Mouse (Mus musculus) embryonic facial prominence, embryonic 15.5 days (tissue): ENCODE measurements around the gene Thsd4. TPM values are rescaled to one million over a fixed set of nuclear protein-coding genes. Genes with fewer than 3 reads are reported as not detected.
"Not testable (repeated sequence)": the region's sequence is repeated elsewhere in the genome, so short reads cannot be mapped to it uniquely, and the experiment has no call there.

Experiments used
- ATAC-seq: fragments of 200-750 bp; cut with Nextera tagmentation; 2 replicates; pipeline ENCODE4 v1.8.0; 2017; ENCODE audit warnings: low read depth, moderate TSS enrichment; ENCODE audit not compliant: insufficient number of reproducible peaks, low FRiP score, low TSS enrichment
- H3K27ac ChIP-seq: fragments of 300-500 bp; sonication (generic); replicated peaks from 2 replicates; pipeline ENCODE4 v1.5.1; 2015; ENCODE audit warnings: mild to moderate bottlenecking, inconsistent platforms
- H3K27me3 ChIP-seq: fragments of 300-500 bp; sonication (generic); 2 replicates; pipeline ENCODE4 v1.6.1; 2015; ENCODE audit warnings: inconsistent platforms
- H3K36me3 ChIP-seq: fragments of 300-500 bp; sonication (generic); 2 replicates; pipeline ENCODE4 v1.6.1; 2015; ENCODE audit warnings: mild to moderate bottlenecking, inconsistent platforms
- H3K4me1 ChIP-seq: fragments of 300-500 bp; sonication (generic); 2 replicates; pipeline ENCODE4 v1.6.1; 2015; ENCODE audit warnings: inconsistent platforms
- H3K4me2 ChIP-seq: fragments of 300-500 bp; sonication (generic); replicated peaks from 2 replicates; pipeline ENCODE4 v1.6.1; 2015; ENCODE audit warnings: mild to moderate bottlenecking, inconsistent platforms
- H3K4me3 ChIP-seq: fragments of 300-500 bp; sonication (generic); replicated peaks from 2 replicates; pipeline ENCODE4 v1.5.1; 2015; ENCODE audit warnings: mild to moderate bottlenecking, inconsistent platforms
- H3K9ac ChIP-seq: fragments of 300-500 bp; sonication (generic); 2 replicates; pipeline ENCODE4 v1.6.1; 2015; ENCODE audit warnings: inconsistent platforms
- H3K9me3 ChIP-seq: fragments of 300-500 bp; sonication (generic); replicated peaks from 2 replicates; pipeline ENCODE4 v1.6.1; 2016; ENCODE audit warnings: inconsistent platforms
- WGBS: fragments of 180-500 bp; shearing (Covaris S2); methylation state at CpG from one replicate; pipeline ENCODE4 v1.1.7; 2015; 5-methylcytosine and 5-hydroxymethylcytosine counted together
- polyA plus RNA-seq: library from polyadenylated mRNA; unstranded; fragments of >200 nt; fragmentation: Nextera tagmentation; extraction: Ambion mirVana; gene quantifications from 2 replicates; pipeline ENCODE4 v1.2.1, GENCODE M21; 2015

The Thsd4 gene
- polyA plus RNA-seq, 1 experiment from 2014 or later, result 26.0 TPM

GRCm38 (mm10) chr9:60172459-60173060 lies 349.3 kb downstream of the Thsd4 start:
- not testable (repeated sequence) for H3K4me3 ChIP-seq, H3K4me1 ChIP-seq, H3K36me3 ChIP-seq, H3K9ac ChIP-seq, H3K27me3 ChIP-seq, H3K9me3 ChIP-seq, H3K4me2 ChIP-seq, ATAC-seq
- H3K27ac ChIP-seq, result 0 out of 2 replicates have a peak overlapping the region, but pooled peaks have one; percentile 1
- WGBS, result 43% methylated on average over 9 of the region's 9 CpGs

GRCm38 (mm10) chr9:60166990-60167389 lies 354.9 kb downstream of the Thsd4 start:
- WGBS, result 65% methylated on average over 4 of the region's 4 CpGs
- Histone ChIP-seq H3K27me3 (no peaks in the 10 kb centered on the region), H3K36me3 (no peaks in the 10 kb centered on the region)

GRCm38 (mm10) chr9:60160855-60161254 lies 361.0 kb downstream of the Thsd4 start:
- Histone ChIP-seq H3K9ac (no peak overlapping the region), H3K4me1 (peaks cover 13% of the 10 kb centered on the region), H3K4me3 (no peak overlapping the region), H3K9me3 (no peaks in the 10 kb centered on the region), H3K4me2 (no peak overlapping the region), H3K36me3 (no peaks in the 10 kb centered on the region), H3K27ac (0 out of 2 replicates have a peak overlapping the region, but pooled peaks have one; percentile 8), H3K27me3 (no peaks in the 10 kb centered on the region)
- WGBS, result 15% methylated on average over 5 of the region's 5 CpGs
- no peak; the same call in 1 of the 2 replicates for ATAC-seq

More at GRCm38 (mm10) chr9:60166990-60167389, 354.9 kb downstream of the Thsd4 start:
- no peak overlapping the region for H3K4me2 ChIP-seq
- 0 out of 2 replicates have a peak, but pooled peaks cover 4% of the 10 kb centered on the region for H3K4me1 ChIP-seq
- H3K9me3 ChIP-seq, result no peaks in the 10 kb centered on the region
- no peak overlapping the region for H3K4me3 ChIP-seq
- ATAC-seq, result no peak
- H3K27ac ChIP-seq, result no peak overlapping the region
- H3K9ac ChIP-seq, result no peak overlapping the region

- Histone ChIP-seq H3K9ac (no peak overlapping the region), H3K27me3 (no peaks in the 10 kb centered on the region), H3K4me3 (no peak overlapping the region), H3K36me3 (no peaks in the 10 kb centered on the region), H3K27ac (no peak overlapping the region), H3K4me1 (peaks cover 13% of the 10 kb centered on the region), H3K9me3 (no peaks in the 10 kb centered on the region), H3K4me2 (no peak overlapping the region)
- no peak for ATAC-seq
- 84% methylated on average over 7 of the region's 7 CpGs for WGBS
Observed at GRCm38 (mm10) chr9:60160194-60160593, 361.7 kb downstream of the Thsd4 start.

- no peak overlapping the region for H3K4me2 ChIP-seq
- H3K4me1 ChIP-seq, result no peaks in the 10 kb centered on the region
- H3K9me3 ChIP-seq, result no peaks in the 10 kb centered on the region
- H3K27me3 ChIP-seq, result no peaks in the 10 kb centered on the region
- no peak for ATAC-seq
- no peak overlapping the region for H3K9ac ChIP-seq
- no peaks in the 10 kb centered on the region for H3K36me3 ChIP-seq
- H3K4me3 ChIP-seq, result no peak overlapping the region
- WGBS, result 97% methylated on average over 1 of the region's 1 CpGs
- no peak overlapping the region for H3K27ac ChIP-seq
Observed at GRCm38 (mm10) chr9:60152990-60153389, 368.9 kb downstream of the Thsd4 start.

- 85% methylated on average over 11 of the region's 11 CpGs for WGBS
- H3K27ac ChIP-seq, result no peak overlapping the region
- no peak overlapping the region for H3K4me2 ChIP-seq
- no peak overlapping the region for H3K9ac ChIP-seq
- no peaks in the 10 kb centered on the region for H3K27me3 ChIP-seq
- H3K36me3 ChIP-seq, result no peaks in the 10 kb centered on the region
- no peak for ATAC-seq
- no peak overlapping the region for H3K4me3 ChIP-seq
- no peaks in the 10 kb centered on the region for H3K4me1 ChIP-seq
- no peaks in the 10 kb centered on the region for H3K9me3 ChIP-seq
Observed at GRCm38 (mm10) chr9:60151897-60152627, 369.8 kb downstream of the Thsd4 start.

GRCm38 (mm10) chr9:60150511-60150910 lies 371.3 kb downstream of the Thsd4 start:
- Histone ChIP-seq H3K27ac (no peak overlapping the region), H3K4me1 (no peaks in the 10 kb centered on the region), H3K36me3 (no peaks in the 10 kb centered on the region), H3K27me3 (no peaks in the 10 kb centered on the region), H3K9me3 (no peaks in the 10 kb centered on the region), H3K4me2 (no peak overlapping the region), H3K9ac (no peak overlapping the region), H3K4me3 (no peak overlapping the region)
- WGBS, result 92% methylated on average over 1 of the region's 1 CpGs
- ATAC-seq, result no peak

- Histone ChIP-seq H3K9me3 (no peaks in the 10 kb centered on the region), H3K4me3 (no peak overlapping the region), H3K9ac (no peak overlapping the region), H3K27ac (no peak overlapping the region), H3K27me3 (no peaks in the 10 kb centered on the region), H3K4me2 (no peak overlapping the region), H3K4me1 (no peaks in the 10 kb centered on the region), H3K36me3 (no peaks in the 10 kb centered on the region)
- 72% methylated on average over 7 of the region's 7 CpGs for WGBS
- no peak for ATAC-seq
Observed at GRCm38 (mm10) chr9:60148988-60149387, 372.9 kb downstream of the Thsd4 start.

- no peak overlapping the region for H3K9ac ChIP-seq
- no peak overlapping the region for H3K4me3 ChIP-seq
- H3K9me3 ChIP-seq, result no peaks in the 10 kb centered on the region
- no peak overlapping the region for H3K27ac ChIP-seq
- no peak overlapping the region for H3K4me2 ChIP-seq
- 46% methylated on average over 4 of the region's 4 CpGs for WGBS
- no peak for ATAC-seq
- no peaks in the 10 kb centered on the region for H3K27me3 ChIP-seq
- no peaks in the 10 kb centered on the region for H3K36me3 ChIP-seq
- 0 out of 2 replicates have a peak, but pooled peaks cover 4% of the 10 kb centered on the region for H3K4me1 ChIP-seq
Observed at GRCm38 (mm10) chr9:60147401-60147800, 374.4 kb downstream of the Thsd4 start.

GRCm38 (mm10) chr9:60143816-60144215 lies 378.0 kb downstream of the Thsd4 start:
- Histone ChIP-seq H3K27ac (no peak overlapping the region), H3K4me3 (no peak overlapping the region), H3K27me3 (no peaks in the 10 kb centered on the region), H3K36me3 (no peaks in the 10 kb centered on the region), H3K9ac (no peak overlapping the region), H3K4me2 (no peak overlapping the region), H3K4me1 (peaks cover 25% of the 10 kb centered on the region), H3K9me3 (no peaks in the 10 kb centered on the region)
- WGBS, result 94% methylated on average over 6 of the region's 6 CpGs
- ATAC-seq, result no peak

- 6% methylated on average over 7 of the region's 7 CpGs for WGBS
- Histone ChIP-seq H3K27ac (peak overlapping the region; percentile 48), H3K9me3 (no peaks in the 10 kb centered on the region), H3K4me3 (peak overlapping the region; percentile 37), H3K4me1 (peaks cover 25% of the 10 kb centered on the region), H3K27me3 (no peaks in the 10 kb centered on the region), H3K9ac (no peak overlapping the region), H3K36me3 (no peaks in the 10 kb centered on the region), H3K4me2 (peak overlapping the region; percentile 42)
- ATAC-seq, result peak; percentile 73
Observed at GRCm38 (mm10) chr9:60141081-60141514, 380.7 kb downstream of the Thsd4 start.
